Mouse (Mus musculus) liver, adult 2 months (tissue): ENCODE data around the gene Orc5. TPM values are rescaled to one million over a fixed set of nuclear protein-coding genes. Genes with fewer than 3 reads are reported as not detected.
A peak's percentile ranks its signal among the peaks of the same experiment; 100 is the strongest.
"Not testable (repeated sequence)": the region's sequence is repeated elsewhere in the genome, so short reads cannot be mapped to it uniquely, and the experiment has no call there.

ENCODE experiments used
- DNase-seq: peaks from one replicate; pipeline ENCODE4 v3.0.0-alpha.2; 2011; ENCODE audit warnings: low read depth, low spot score; ENCODE audit errors: extremely low read depth
- H3K27ac ChIP-seq: fragments of 200-500 bp; replicated peaks from 2 replicates; pipeline ENCODE4 v1.5.1; 2012; ENCODE audit warnings: low read depth, mild to moderate bottlenecking, control low read depth, inconsistent platforms, low read length; ENCODE audit not compliant: insufficient read depth
- H3K27me3 ChIP-seq: fragments of 200-500 bp; 2 replicates; pipeline ENCODE4 v1.6.1; 2012; ENCODE audit warnings: mild to moderate bottlenecking, moderate library complexity, low read length, inconsistent platforms; ENCODE audit not compliant: control insufficient read depth, insufficient read depth
- H3K36me3 ChIP-seq: fragments of 200-500 bp; 2 replicates; pipeline ENCODE4 v1.6.1; 2012; ENCODE audit warnings: low read length, inconsistent platforms; ENCODE audit not compliant: control insufficient read depth, insufficient read depth
- H3K4me1 ChIP-seq: fragments of 200-500 bp; 2 replicates; pipeline ENCODE4 v1.6.1; 2011; ENCODE audit warnings: low read length; ENCODE audit not compliant: control insufficient read depth, insufficient read depth
- H3K4me3 ChIP-seq: fragments of 200-500 bp; 2 replicates; pipeline ENCODE4 v1.5.1; 2011; ENCODE audit warnings: low read depth, mild to moderate bottlenecking, control low read depth, low read length, moderate library complexity; ENCODE audit not compliant: insufficient read depth
- H3K79me2 ChIP-seq: fragments of 200-500 bp; 2 replicates; pipeline ENCODE4 v1.6.1; 2012; ENCODE audit warnings: inconsistent platforms, mild to moderate bottlenecking, low read length, moderate library complexity; ENCODE audit not compliant: control insufficient read depth, insufficient read depth
- H3K9ac ChIP-seq: fragments of 200-500 bp; 2 replicates; pipeline ENCODE4 v1.6.1; 2012; ENCODE audit warnings: low read depth, mild to moderate bottlenecking, control low read depth, inconsistent platforms, low read length
- CTCF ChIP-seq: fragments of 200-500 bp; IDR thresholded peaks from 2 replicates; pipeline ENCODE4 v1.5.1; 2011; ENCODE audit warnings: low read depth, low read length, control low read depth
- POLR2A ChIP-seq: fragments of 200-500 bp; IDR thresholded peaks from 2 replicates; pipeline ENCODE4 v1.6.1; 2011; ENCODE audit warnings: low read length, control low read depth; ENCODE audit not compliant: insufficient read depth; ENCODE audit errors: extremely low read depth
- WGBS: fragments of 180-500 bp; shearing (Covaris S2); methylation state at CpG from one replicate; pipeline ENCODE4 v1.1.7; 2018; 5-methylcytosine and 5-hydroxymethylcytosine counted together
- polyA plus RNA-seq: library from polyadenylated mRNA; depleted of rRNA; stranded (reverse); fragments of >200 nt; gene quantifications from 2 replicates; pipeline ENCODE4 v1.2.3, GENCODE M21; 2012
- total RNA-seq: library from RNA; depleted of rRNA; stranded (reverse); fragments of >200 nt; gene quantifications from 2 replicates; pipeline ENCODE4 v1.2.3, GENCODE M21; 2014

Gene Orc5
- total and polyA plus RNA-seq, 2 experiments = 1.7 to 16.1 TPM

DNA sequence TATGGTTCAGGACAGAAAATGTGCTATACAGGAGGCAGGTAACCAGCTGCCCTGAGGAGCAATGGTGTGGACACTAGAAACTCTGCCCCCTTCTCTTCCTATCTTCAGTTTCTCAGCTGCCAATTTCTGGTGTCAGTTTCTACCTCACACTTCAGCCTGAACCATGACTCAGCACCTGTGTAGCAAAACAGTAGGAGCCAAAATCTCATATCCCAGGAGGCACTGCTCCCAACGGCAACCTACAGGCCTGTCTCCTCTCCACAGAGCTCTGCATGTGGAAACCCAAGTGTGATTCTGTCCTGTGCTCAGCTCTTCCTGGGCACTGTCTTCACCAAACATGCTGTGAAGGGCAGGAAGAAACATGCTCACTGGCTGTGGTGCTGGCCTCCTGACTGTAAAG, 64.5 kb downstream of the Orc5 start:
- Histone ChIP-seq H3K27ac (no peak overlapping the region), H3K4me3 (no peak overlapping the region), H3K4me1 (peaks cover 12% of the 10 kb centered on the region), H3K79me2 (no peaks in the 10 kb centered on the region), H3K9ac (no peak overlapping the region), H3K27me3 (no peaks in the 10 kb centered on the region), H3K36me3 (peaks cover 3% of the 10 kb centered on the region; the same call in 1 of the 2 replicates)
- TF ChIP-seq CTCF (no peak), POLR2A (no peak)
- WGBS = 27% methylated on average over 1 of the region's 1 CpGs
- peak; percentile 53 for DNase-seq

DNA sequence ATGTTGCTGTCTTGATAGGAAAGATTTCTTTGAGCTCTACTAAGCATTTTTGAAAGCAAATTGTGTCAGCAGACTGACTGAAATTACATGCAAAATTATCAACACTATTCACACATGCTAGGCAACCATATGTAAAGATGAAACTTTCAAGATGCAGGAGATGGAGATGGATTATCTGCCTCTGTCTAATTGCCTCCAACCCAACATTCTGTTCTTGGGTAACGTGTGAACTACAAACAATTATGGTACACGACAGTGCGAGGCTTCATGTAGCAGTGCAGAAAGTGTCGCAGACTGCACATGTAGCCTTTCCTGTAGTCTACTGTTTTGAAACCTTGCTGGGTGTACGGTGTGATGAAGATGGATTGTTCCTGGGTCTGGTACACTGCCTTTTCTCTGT, 67.7 kb downstream of the Orc5 start:
- no peaks in the 10 kb centered on the region for H3K27me3 ChIP-seq
- DNase-seq = no peak
- WGBS = 94% methylated on average over 5 of the region's 5 CpGs
- H3K27ac ChIP-seq = no peak overlapping the region
- TF ChIP-seq POLR2A (no peak), CTCF (no peak)
- no peaks in the 10 kb centered on the region for H3K79me2 ChIP-seq
- H3K4me1 ChIP-seq = peaks cover 9% of the 10 kb centered on the region
- H3K36me3 ChIP-seq = peaks cover 3% of the 10 kb centered on the region; the same call in 1 of the 2 replicates
- H3K9ac ChIP-seq = no peak overlapping the region
- H3K4me3 ChIP-seq = no peak overlapping the region

DNA sequence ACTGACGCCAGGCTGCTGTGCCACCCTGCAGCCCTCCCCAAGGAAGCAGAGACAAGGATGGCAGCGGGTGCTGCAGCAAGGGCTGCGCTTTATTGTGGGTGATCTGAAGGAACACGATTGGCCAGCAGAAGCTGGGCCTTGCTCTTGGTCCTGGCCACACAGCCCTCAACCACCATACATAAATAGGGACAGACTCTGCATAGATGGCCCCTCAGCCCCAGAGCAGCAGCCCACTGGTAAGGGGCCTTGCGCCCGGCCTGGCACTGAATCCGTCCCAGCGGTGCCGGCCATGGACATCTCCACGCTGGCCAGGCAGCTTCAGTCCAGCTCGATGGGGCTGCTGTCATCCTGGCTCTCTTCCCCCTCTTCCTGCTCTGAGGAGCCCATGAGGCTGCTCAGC, 77.8 kb downstream of the Orc5 start:
- not testable (repeated sequence) for H3K27me3 ChIP-seq, H3K79me2 ChIP-seq, H3K27ac ChIP-seq, H3K9ac ChIP-seq, H3K4me3 ChIP-seq, DNase-seq, H3K36me3 ChIP-seq, H3K4me1 ChIP-seq
- WGBS = 96% methylated on average over 7 of the region's 11 CpGs

DNA sequence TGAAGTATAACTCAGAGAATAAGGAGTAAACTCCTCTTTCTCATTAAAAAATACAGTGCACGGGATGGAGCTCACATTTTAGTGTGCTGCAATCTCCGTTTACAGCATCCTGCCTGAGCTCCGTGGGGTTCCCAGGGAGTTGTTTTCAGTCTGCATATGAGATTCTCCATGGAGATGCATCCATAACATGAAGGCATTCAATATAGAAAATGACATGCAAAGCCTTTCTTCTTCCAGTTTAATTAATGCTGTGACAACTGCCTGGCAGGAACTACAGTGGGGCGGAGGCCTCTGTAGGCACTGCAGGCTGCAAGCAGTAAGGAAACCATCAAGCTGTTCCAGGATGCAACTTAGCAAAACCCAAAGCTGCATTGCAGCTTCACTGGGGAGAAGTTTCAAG, 79.0 kb downstream of the Orc5 start:
- Histone ChIP-seq H3K27me3 (no peaks in the 10 kb centered on the region), H3K4me1 (no peaks in the 10 kb centered on the region), H3K36me3 (no peaks in the 10 kb centered on the region), H3K27ac (no peak overlapping the region), H3K4me3 (no peak overlapping the region), H3K79me2 (no peaks in the 10 kb centered on the region), H3K9ac (no peak overlapping the region)
- DNase-seq = no peak
- 89% methylated on average over 4 of the region's 4 CpGs for WGBS
- TF ChIP-seq CTCF (no peak), POLR2A (no peak)

DNA sequence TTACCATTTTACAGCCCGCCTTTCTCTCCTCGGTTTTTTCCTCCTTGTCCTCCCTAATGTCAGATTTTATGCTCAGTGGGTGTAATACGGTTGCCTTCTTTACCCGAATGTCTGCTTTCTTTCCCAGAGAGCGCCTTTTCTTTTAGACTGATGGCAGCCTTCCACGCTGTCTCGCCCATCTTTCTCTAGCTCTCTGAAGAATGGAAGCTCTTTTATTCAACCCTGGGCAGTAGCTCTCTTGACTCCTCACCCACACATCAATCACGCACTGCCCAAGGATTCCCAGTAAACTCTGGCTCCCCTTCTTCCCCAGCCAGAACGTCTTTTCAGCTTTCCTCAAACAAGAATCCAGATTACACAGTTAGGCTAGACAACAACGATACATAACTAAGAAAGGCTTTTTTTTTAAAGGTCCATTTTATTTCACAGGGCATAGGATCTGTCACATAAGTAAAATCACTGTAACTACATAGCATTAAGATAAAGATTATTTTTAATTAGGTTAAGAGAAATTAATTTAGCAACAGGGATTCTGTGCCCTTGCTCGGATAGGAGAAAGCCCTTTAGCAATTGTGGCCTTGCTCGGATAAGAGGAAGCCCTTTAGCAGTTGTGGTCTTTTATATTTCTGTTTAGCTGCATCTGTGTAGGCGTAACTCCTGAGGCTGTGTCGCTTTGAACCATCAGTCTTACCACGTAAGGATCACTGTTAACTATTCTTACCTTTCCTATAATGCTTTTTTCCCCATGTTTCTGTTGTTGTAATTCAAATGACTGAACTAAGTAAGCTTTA, 97.2 kb downstream of the Orc5 start:
- no peak for TF ChIP-seq CTCF
- TF ChIP-seq POLR2A = no peak
- Histone ChIP-seq H3K9ac (no peak overlapping the region), H3K4me3 (no peak overlapping the region), H3K79me2 (no peaks in the 10 kb centered on the region), H3K27ac (no peak overlapping the region), H3K36me3 (no peaks in the 10 kb centered on the region), H3K27me3 (no peaks in the 10 kb centered on the region), H3K4me1 (no peaks in the 10 kb centered on the region)
- 90% methylated on average over 15 of the region's 15 CpGs for WGBS
- DNase-seq = no peak

DNA sequence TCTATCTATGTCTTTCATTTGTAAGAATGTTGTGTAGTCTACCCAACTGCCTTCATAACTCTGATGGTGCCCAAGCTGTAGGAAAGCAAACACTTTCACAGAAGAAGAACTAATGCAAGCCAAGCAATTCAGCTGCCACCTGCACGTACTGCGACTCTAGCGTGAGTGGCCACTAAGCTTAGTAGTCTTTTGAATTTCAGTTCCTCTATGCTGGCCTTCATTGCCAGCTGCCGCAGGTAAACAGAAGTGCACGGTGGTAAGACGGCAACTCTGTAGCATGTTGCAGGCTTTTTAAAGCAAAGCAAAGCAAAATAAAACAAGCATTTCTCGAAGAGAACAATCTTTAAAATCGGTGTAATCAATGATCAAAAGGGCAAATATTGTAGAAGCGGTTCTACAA, 97.8 kb downstream of the Orc5 start:
- TF ChIP-seq CTCF (no peak), POLR2A (no peak)
- no peak for DNase-seq
- Histone ChIP-seq H3K27me3 (no peaks in the 10 kb centered on the region), H3K79me2 (no peaks in the 10 kb centered on the region), H3K4me1 (no peaks in the 10 kb centered on the region), H3K4me3 (no peak overlapping the region), H3K9ac (no peak overlapping the region), H3K27ac (no peak overlapping the region), H3K36me3 (no peaks in the 10 kb centered on the region)
- 91% methylated on average over 9 of the region's 9 CpGs for WGBS
